Mouse (Mus musculus): ENCODE measurements around the gene Alad.

- TF ChIP-seq CTCF (IDR thresholded peaks at IDR 0.05; ENCODE audit: low read depth) (no peak), EP300 (optimal IDR thresholded peaks at IDR 0.05) (no peak)
Observed at GRCm38 (mm10) chr4:62502969-62503368, 16.7 kb downstream of the Alad start.

Measured in stomach, postnatal 0 days (tissue).